Mouse (Mus musculus): Measurements from ENCODE around the gene Zfp324.

The Zfp324 gene

GRCm38 (mm10) chr7:12966104-12966845 is 637 bp downstream of the Zfp324 start:
- DNase-seq (ENCODE audit: low spot score in 2 of 2), result peak; percentile 47 to 57

- no peak for DNase-seq (ENCODE audit: low spot score in 2 of 2)
Observed at GRCm38 (mm10) chr7:12970906-12971305, 5.3 kb downstream of the Zfp324 start.

- peak; percentile 98 for DNase-seq (ENCODE audit: low spot score in 2 of 2)
Observed at GRCm38 (mm10) chr7:12977682-12978389, 12.2 kb downstream of the Zfp324 start, which contains the start of gene Zfp446. Gene Zfp446 (plus strand): TSS chr7:12977848.

GRCm38 (mm10) chr7:12978931-12979722 is 13.5 kb downstream of the Zfp324 start:
- DNase-seq (ENCODE audit: low spot score in 2 of 2), result peak in 1 of 2 experiments; percentile 14

- DNase-seq (ENCODE audit: low spot score in 2 of 2), result no peak
Observed at GRCm38 (mm10) chr7:12979776-12980175, 14.1 kb downstream of the Zfp324 start.

GRCm38 (mm10) chr7:12980291-12980690 is 14.7 kb downstream of the Zfp324 start:
- DNase-seq (ENCODE audit: low spot score in 2 of 2), result no peak

GRCm38 (mm10) chr7:12985724-12986123 is 20.1 kb downstream of the Zfp324 start:
- no peak for DNase-seq (ENCODE audit: low spot score in 2 of 2)

- DNase-seq (ENCODE audit: low spot score in 2 of 2), result no peak
Observed at GRCm38 (mm10) chr7:12986906-12987305, 21.3 kb downstream of the Zfp324 start.

GRCm38 (mm10) chr7:12987409-12988189 is 22.0 kb downstream of the Zfp324 start:
- DNase-seq (ENCODE audit: low spot score in 2 of 2), result no peak

- DNase-seq (ENCODE audit: low spot score in 2 of 2), result no peak
Observed at GRCm38 (mm10) chr7:12992222-12992621, 26.6 kb downstream of the Zfp324 start.

GRCm38 (mm10) chr7:12993148-12993547 is 27.5 kb downstream of the Zfp324 start:
- no peak for DNase-seq (ENCODE audit: low spot score in 2 of 2)

GRCm38 (mm10) chr7:12995862-12996261 is 30.2 kb downstream of the Zfp324 start:
- DNase-seq (ENCODE audit: low spot score in 2 of 2), result no peak

GRCm38 (mm10) chr7:12997230-12997629 is 31.6 kb downstream of the Zfp324 start:
- DNase-seq (ENCODE audit: low spot score in 2 of 2), result no peak

- DNase-seq (ENCODE audit: low spot score in 2 of 2), result no peak
Observed at GRCm38 (mm10) chr7:12998053-12998452, 32.4 kb downstream of the Zfp324 start, which contains the start of gene Slc27a5. Gene Slc27a5 (minus strand): TSS chr7:12998192.

- no peak for DNase-seq (ENCODE audit: low spot score in 2 of 2)
Observed at GRCm38 (mm10) chr7:12998851-12999250, 33.2 kb downstream of the Zfp324 start, which contains the start of gene Trim28. Gene Trim28 (plus strand): TSS chr7:12999114.

- DNase-seq (ENCODE audit: low spot score in 2 of 2), result no peak
Observed at GRCm38 (mm10) chr7:13001584-13001983, 35.9 kb downstream of the Zfp324 start.

GRCm38 (mm10) chr7:13003380-13003779 is 37.7 kb downstream of the Zfp324 start:
- DNase-seq (ENCODE audit: low spot score in 2 of 2), result no peak

GRCm38 (mm10) chr7:13006011-13006410 is 40.4 kb downstream of the Zfp324 start:
- no peak for DNase-seq (ENCODE audit: low spot score in 2 of 2)

- no peak for DNase-seq (ENCODE audit: low spot score in 2 of 2)
Observed at GRCm38 (mm10) chr7:13006531-13006930, 40.9 kb downstream of the Zfp324 start.

GRCm38 (mm10) chr7:13007341-13008092 is 41.9 kb downstream of the Zfp324 start:
- DNase-seq (ENCODE audit: low spot score in 2 of 2), result no peak
